Mouse (Mus musculus) C2C12 (cell line): ENCODE measurements around the gene Bid.

Source experiments
- CEBPB ChIP-seq: IDR thresholded peaks from one replicate; pipeline ENCODE4 v1.6.1; 2011; ENCODE audit warnings: low read depth, mild to moderate bottlenecking, control low read depth, moderate library complexity
- CTCF ChIP-seq: IDR thresholded peaks from one replicate; pipeline ENCODE4 v1.5.1; 2011; ENCODE audit not compliant: control insufficient read depth, insufficient read depth, insufficient read length
- MAX ChIP-seq: IDR thresholded peaks from one replicate; pipeline ENCODE4 v1.6.1; 2011; ENCODE audit warnings: mild to moderate bottlenecking, control low read depth
- MYOD1 ChIP-seq: IDR thresholded peaks from one replicate; pipeline ENCODE4 v1.6.1; 2011; ENCODE audit warnings: low read depth; ENCODE audit not compliant: control insufficient read depth, insufficient read length
- MYOG ChIP-seq: IDR thresholded peaks from one replicate; pipeline ENCODE4 v1.6.1; 2011; ENCODE audit not compliant: control insufficient read depth, insufficient read length; ENCODE audit errors: extremely low read depth

DNA sequence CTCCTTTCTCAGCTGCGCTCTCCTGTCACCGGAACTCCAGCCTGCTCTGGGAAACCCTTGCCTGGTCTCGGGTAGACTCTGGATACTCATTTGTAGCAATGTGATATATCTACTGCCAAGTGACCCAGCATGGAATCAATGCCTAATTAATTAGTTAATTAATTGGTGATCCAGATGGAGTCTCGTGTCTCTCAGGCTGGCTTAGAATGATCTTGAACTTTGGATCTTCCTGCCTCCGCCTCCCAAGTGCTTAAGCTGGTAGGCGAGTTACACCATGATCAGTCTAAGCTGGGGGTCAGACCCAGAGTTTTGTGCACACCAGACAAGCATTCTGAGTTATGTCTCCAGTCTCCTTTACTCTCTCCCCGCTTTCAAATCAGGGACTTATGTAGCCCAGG lies 24.4 kb upstream of the Bid start:
- no peak for TF ChIP-seq CTCF
- no peak for TF ChIP-seq MYOD1
- no peak for TF ChIP-seq MAX
- no peak for TF ChIP-seq CEBPB
- no peak for TF ChIP-seq MYOG
